Mouse (Mus musculus): ENCODE measurements around the gene Ptpre. TPM values are rescaled to one million over a fixed set of nuclear protein-coding genes. Genes with fewer than 3 reads are reported as not detected.
A peak's percentile ranks its signal among the peaks of the same experiment; 100 is the strongest.

The Ptpre gene
- polyA plus RNA-seq, 1 experiment from 2014 or later: 3.1 TPM

- H3K4me3 ChIP-seq (replicated peaks; ENCODE audit: low read length): no peak overlapping the region
- 64% methylated on average over 3 of the region's 3 CpGs for whole genome bisulfite sequencing
- H3K4me1 ChIP-seq (ENCODE audit: control insufficient read depth, insufficient read depth, low read length): peaks cover 4% of the 10 kb centered on the region; the same call in 1 of the 2 replicates
- no peaks in the 10 kb centered on the region for H3K27me3 ChIP-seq (ENCODE audit: control insufficient read depth, insufficient read depth, low read length)
- peak overlapping the region; percentile 60 for H3K27ac ChIP-seq (ENCODE audit: low read length)
- no peak overlapping the region for H3K4me2 ChIP-seq (ENCODE audit: low read depth, low read length)
- no peaks in the 10 kb centered on the region for H3K36me3 ChIP-seq (ENCODE audit: control insufficient read depth, insufficient read depth, low read length)
- peak; percentile 97 for ATAC-seq (ENCODE audit: insufficient read depth, low FRiP score)
- no peak overlapping the region for H3K9ac ChIP-seq (ENCODE audit: low read length)
- H3K9me3 ChIP-seq (replicated peaks; ENCODE audit: control insufficient read depth, low read length): no peaks in the 10 kb centered on the region
Observed at GRCm38 (mm10) chr7:135509272-135509671, 28.0 kb upstream of the Ptpre start.

- Histone ChIP-seq H3K9ac (ENCODE audit: low read length) (no peak overlapping the region), H3K27ac (ENCODE audit: low read length) (no peak overlapping the region), H3K36me3 (ENCODE audit: control insufficient read depth, insufficient read depth, low read length) (no peaks in the 10 kb centered on the region), H3K27me3 (ENCODE audit: control insufficient read depth, insufficient read depth, low read length) (no peaks in the 10 kb centered on the region), H3K4me1 (ENCODE audit: control insufficient read depth, insufficient read depth, low read length) (peaks cover 4% of the 10 kb centered on the region; the same call in 1 of the 2 replicates), H3K4me2 (ENCODE audit: low read depth, low read length) (no peak overlapping the region), H3K9me3 (replicated peaks; ENCODE audit: control insufficient read depth, low read length) (no peaks in the 10 kb centered on the region), H3K4me3 (replicated peaks; ENCODE audit: low read length) (no peak overlapping the region)
- WGBS: 83% methylated on average over 5 of the region's 5 CpGs
- ATAC-seq (ENCODE audit: insufficient read depth, low FRiP score): no peak
Observed at GRCm38 (mm10) chr7:135510431-135510830, 26.9 kb upstream of the Ptpre start.

DNA sequence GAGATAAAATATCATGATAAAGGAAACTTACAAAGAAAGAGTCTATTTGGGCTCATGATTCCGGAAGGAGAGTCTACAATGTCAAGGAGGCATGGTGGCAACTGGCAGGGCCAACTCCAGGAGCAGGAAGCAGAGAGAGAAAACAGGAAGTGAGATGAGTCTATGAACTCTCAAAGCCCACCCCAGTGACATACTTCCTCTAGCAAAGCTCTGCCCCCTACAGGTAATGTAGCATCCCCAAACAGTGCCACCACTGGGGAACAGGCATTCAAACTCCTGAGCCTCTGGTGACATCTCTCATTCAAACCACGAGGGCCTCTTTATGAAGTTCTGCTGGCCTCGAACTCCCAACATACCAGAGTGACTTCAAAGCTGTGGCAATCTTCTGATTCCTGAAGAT, 25.6 kb upstream of the Ptpre start:
- no peaks in the 10 kb centered on the region for H3K9me3 ChIP-seq (replicated peaks; ENCODE audit: control insufficient read depth, low read length)
- H3K27ac ChIP-seq (ENCODE audit: low read length): no peak overlapping the region
- no peaks in the 10 kb centered on the region for H3K36me3 ChIP-seq (ENCODE audit: control insufficient read depth, insufficient read depth, low read length)
- ATAC-seq (ENCODE audit: insufficient read depth, low FRiP score): no peak
- H3K27me3 ChIP-seq (ENCODE audit: control insufficient read depth, insufficient read depth, low read length): no peaks in the 10 kb centered on the region
- H3K9ac ChIP-seq (ENCODE audit: low read length): no peak overlapping the region
- H3K4me3 ChIP-seq (replicated peaks; ENCODE audit: low read length): no peak overlapping the region
- no peak overlapping the region for H3K4me2 ChIP-seq (ENCODE audit: low read depth, low read length)
- 84% methylated on average over 3 of the region's 3 CpGs for WGBS
- H3K4me1 ChIP-seq (ENCODE audit: control insufficient read depth, insufficient read depth, low read length): peaks cover 4% of the 10 kb centered on the region; the same call in 1 of the 2 replicates

DNA sequence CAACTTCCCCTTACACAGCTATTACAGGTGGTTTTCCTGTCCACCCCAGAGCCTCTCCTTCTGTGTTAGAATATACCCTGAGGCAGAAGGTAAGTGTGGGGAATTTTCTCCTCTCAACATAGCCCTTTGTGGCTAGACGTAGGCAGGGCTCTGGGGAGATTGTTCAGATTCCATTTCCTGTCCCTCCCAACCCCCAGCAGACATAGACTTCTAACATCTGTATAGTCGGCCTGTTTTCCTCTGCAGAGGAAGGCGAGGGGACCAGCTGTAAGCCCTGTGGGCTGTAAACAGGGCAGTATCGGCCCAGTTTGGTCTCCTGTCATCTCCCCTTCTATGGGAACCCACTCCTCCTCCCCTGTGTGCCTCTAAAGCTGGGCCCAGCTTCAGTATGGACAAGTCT, 20.1 kb upstream of the Ptpre start:
- Histone ChIP-seq H3K27ac (ENCODE audit: low read length) (no peak overlapping the region), H3K9me3 (replicated peaks; ENCODE audit: control insufficient read depth, low read length) (no peaks in the 10 kb centered on the region), H3K36me3 (ENCODE audit: control insufficient read depth, insufficient read depth, low read length) (no peaks in the 10 kb centered on the region), H3K4me2 (ENCODE audit: low read depth, low read length) (no peak overlapping the region), H3K4me1 (ENCODE audit: control insufficient read depth, insufficient read depth, low read length) (no peaks in the 10 kb centered on the region), H3K27me3 (ENCODE audit: control insufficient read depth, insufficient read depth, low read length) (no peaks in the 10 kb centered on the region), H3K9ac (ENCODE audit: low read length) (no peak overlapping the region), H3K4me3 (replicated peaks; ENCODE audit: low read length) (no peak overlapping the region)
- WGBS: 44% methylated on average over 4 of the region's 4 CpGs
- ATAC-seq (ENCODE audit: insufficient read depth, low FRiP score): no peak

DNA sequence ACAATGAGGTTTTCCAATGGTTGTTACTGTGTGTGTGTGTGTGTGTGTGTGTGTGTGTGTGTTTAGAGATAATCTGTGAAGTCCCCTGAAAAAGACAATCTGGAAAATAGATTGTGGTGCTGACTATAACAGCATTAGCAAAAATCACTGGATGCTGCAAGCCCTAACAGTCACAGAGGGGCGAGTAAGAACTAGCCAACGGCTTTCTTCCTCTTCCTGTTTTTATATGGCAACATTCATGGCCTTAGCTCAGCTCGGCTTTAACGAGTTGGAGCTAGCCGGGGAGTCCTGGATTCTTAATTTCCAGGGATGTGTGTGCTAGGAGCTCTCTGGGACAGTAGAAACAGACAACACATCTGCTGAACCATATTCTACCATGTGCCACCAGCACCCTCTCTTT, 17.0 kb upstream of the Ptpre start:
- Histone ChIP-seq H3K4me3 (replicated peaks; ENCODE audit: low read length) (no peak overlapping the region), H3K9ac (ENCODE audit: low read length) (no peak overlapping the region), H3K27ac (ENCODE audit: low read length) (no peak overlapping the region), H3K4me2 (ENCODE audit: low read depth, low read length) (no peak overlapping the region), H3K36me3 (ENCODE audit: control insufficient read depth, insufficient read depth, low read length) (no peaks in the 10 kb centered on the region), H3K27me3 (ENCODE audit: control insufficient read depth, insufficient read depth, low read length) (no peaks in the 10 kb centered on the region), H3K9me3 (replicated peaks; ENCODE audit: control insufficient read depth, low read length) (no peaks in the 10 kb centered on the region), H3K4me1 (ENCODE audit: control insufficient read depth, insufficient read depth, low read length) (no peaks in the 10 kb centered on the region)
- no peak for ATAC-seq (ENCODE audit: insufficient read depth, low FRiP score)
- WGBS: 77% methylated on average over 5 of the region's 5 CpGs

GRCm38 (mm10) chr7:135521755-135522512, 15.3 kb upstream of the Ptpre start:
- H3K4me1 ChIP-seq (ENCODE audit: control insufficient read depth, insufficient read depth, low read length): no peaks in the 10 kb centered on the region
- WGBS: 65% methylated on average over 15 of the region's 15 CpGs
- no peak overlapping the region for H3K4me2 ChIP-seq (ENCODE audit: low read depth, low read length)
- no peaks in the 10 kb centered on the region for H3K36me3 ChIP-seq (ENCODE audit: control insufficient read depth, insufficient read depth, low read length)
- peak; percentile 50; the same call in 1 of the 2 replicates for ATAC-seq (ENCODE audit: insufficient read depth, low FRiP score)
- H3K27ac ChIP-seq (ENCODE audit: low read length): no peak overlapping the region
- H3K27me3 ChIP-seq (ENCODE audit: control insufficient read depth, insufficient read depth, low read length): no peaks in the 10 kb centered on the region
- no peaks in the 10 kb centered on the region for H3K9me3 ChIP-seq (replicated peaks; ENCODE audit: control insufficient read depth, low read length)
- no peak overlapping the region for H3K4me3 ChIP-seq (replicated peaks; ENCODE audit: low read length)
- H3K9ac ChIP-seq (ENCODE audit: low read length): no peak overlapping the region

DNA sequence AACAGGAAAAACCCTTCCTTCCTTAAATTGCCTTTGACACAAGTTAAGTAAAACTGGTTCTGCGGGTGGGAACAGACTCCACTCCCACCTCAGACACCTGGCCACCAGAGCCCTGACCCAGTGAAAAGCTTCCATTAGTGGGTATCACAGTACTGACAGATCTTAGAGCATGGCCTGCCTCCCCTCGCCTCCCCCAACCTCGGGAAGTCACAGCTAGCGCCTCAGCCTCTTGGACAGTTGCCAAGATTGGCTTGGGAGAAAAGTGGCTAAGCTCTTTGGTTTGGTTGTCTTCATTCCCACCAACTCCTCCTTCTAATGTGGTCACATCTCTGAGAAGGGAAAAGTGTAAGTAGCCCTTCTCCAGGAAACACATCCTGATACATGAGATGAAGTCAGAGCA, 13.3 kb upstream of the Ptpre start:
- WGBS: 24% methylated on average over 4 of the region's 4 CpGs
- Histone ChIP-seq H3K27ac (ENCODE audit: low read length) (no peak overlapping the region), H3K27me3 (ENCODE audit: control insufficient read depth, insufficient read depth, low read length) (no peaks in the 10 kb centered on the region), H3K36me3 (ENCODE audit: control insufficient read depth, insufficient read depth, low read length) (no peaks in the 10 kb centered on the region), H3K4me3 (replicated peaks; ENCODE audit: low read length) (no peak overlapping the region), H3K9me3 (replicated peaks; ENCODE audit: control insufficient read depth, low read length) (no peaks in the 10 kb centered on the region), H3K4me1 (ENCODE audit: control insufficient read depth, insufficient read depth, low read length) (no peaks in the 10 kb centered on the region), H3K4me2 (ENCODE audit: low read depth, low read length) (no peak overlapping the region), H3K9ac (ENCODE audit: low read length) (no peak overlapping the region)
- no peak for ATAC-seq (ENCODE audit: insufficient read depth, low FRiP score)

GRCm38 (mm10) chr7:135524424-135524967, 12.8 kb upstream of the Ptpre start:
- 72% methylated on average over 6 of the region's 6 CpGs for WGBS
- no peaks in the 10 kb centered on the region for H3K4me1 ChIP-seq (ENCODE audit: control insufficient read depth, insufficient read depth, low read length)
- H3K9me3 ChIP-seq (replicated peaks; ENCODE audit: control insufficient read depth, low read length): no peaks in the 10 kb centered on the region
- H3K4me3 ChIP-seq (replicated peaks; ENCODE audit: low read length): no peak overlapping the region
- H3K36me3 ChIP-seq (ENCODE audit: control insufficient read depth, insufficient read depth, low read length): no peaks in the 10 kb centered on the region
- no peak overlapping the region for H3K9ac ChIP-seq (ENCODE audit: low read length)
- H3K27ac ChIP-seq (ENCODE audit: low read length): no peak overlapping the region
- H3K27me3 ChIP-seq (ENCODE audit: control insufficient read depth, insufficient read depth, low read length): no peaks in the 10 kb centered on the region
- ATAC-seq (ENCODE audit: insufficient read depth, low FRiP score): no peak
- no peak overlapping the region for H3K4me2 ChIP-seq (ENCODE audit: low read depth, low read length)

GRCm38 (mm10) chr7:135526574-135527152, 10.6 kb upstream of the Ptpre start:
- no peak overlapping the region for H3K4me3 ChIP-seq (replicated peaks; ENCODE audit: low read length)

More at GRCm38 (mm10) chr7:135526574-135527152, 10.6 kb upstream of the Ptpre start:
- H3K9me3 ChIP-seq (replicated peaks; ENCODE audit: control insufficient read depth, low read length): no peaks in the 10 kb centered on the region
- H3K4me1 ChIP-seq (ENCODE audit: control insufficient read depth, insufficient read depth, low read length): no peaks in the 10 kb centered on the region
- no peak overlapping the region for H3K4me2 ChIP-seq (ENCODE audit: low read depth, low read length)
- H3K36me3 ChIP-seq (ENCODE audit: control insufficient read depth, insufficient read depth, low read length): no peaks in the 10 kb centered on the region
- WGBS: 75% methylated on average over 3 of the region's 3 CpGs
- no peak overlapping the region for H3K9ac ChIP-seq (ENCODE audit: low read length)
- H3K27ac ChIP-seq (ENCODE audit: low read length): no peak overlapping the region
- H3K27me3 ChIP-seq (ENCODE audit: control insufficient read depth, insufficient read depth, low read length): no peaks in the 10 kb centered on the region
- no peak for ATAC-seq (ENCODE audit: insufficient read depth, low FRiP score)

All from stomach, embryonic 16.5 days (tissue).